Mouse (Mus musculus) myocyte (in vitro differentiated cells): Measurements from ENCODE around the gene Kalrn. TPM values are rescaled to one million over a fixed set of nuclear protein-coding genes. Genes with fewer than 3 reads are reported as not detected.

Source experiments
- H3K27me3 ChIP-seq: one replicate; pipeline ENCODE4 v1.6.1; 2011; ENCODE audit not compliant: control insufficient read depth, insufficient read depth, insufficient read length
- H3K36me3 ChIP-seq: one replicate; pipeline ENCODE4 v1.6.1; 2011; ENCODE audit not compliant: control insufficient read depth, insufficient read depth
- H3K4me2 ChIP-seq: one replicate; pipeline ENCODE4 v1.6.1; 2011; ENCODE audit warnings: low read depth, control low read depth
- H3K4me3 ChIP-seq: one replicate; pipeline ENCODE4 v1.5.1; 2011; ENCODE audit warnings: mild to moderate bottlenecking, control low read depth, moderate library complexity
- H3K79me2 ChIP-seq: one replicate; pipeline ENCODE4 v1.6.1; 2011; ENCODE audit not compliant: control insufficient read depth, insufficient read depth
- H3ac ChIP-seq: one replicate; pipeline ENCODE4 v1.6.1; 2011; ENCODE audit not compliant: control insufficient read depth, insufficient read length
- CEBPB ChIP-seq: IDR thresholded peaks from 2 replicates; pipeline ENCODE4 v1.6.1; 2011; ENCODE audit warnings: mild to moderate bottlenecking, moderate library complexity; ENCODE audit not compliant: poor library complexity, insufficient read depth, severe bottlenecking
- E2F4 ChIP-seq: IDR thresholded peaks from one replicate; pipeline ENCODE4 v1.6.1; 2011; ENCODE audit warnings: mild to moderate bottlenecking, control low read depth, moderate library complexity; ENCODE audit not compliant: insufficient read depth
- MAX ChIP-seq: IDR thresholded peaks from one replicate; pipeline ENCODE4 v1.6.1; 2011; ENCODE audit warnings: low read depth, mild to moderate bottlenecking, control low read depth
- MYOD1 ChIP-seq, 3 experiments: IDR thresholded peaks; one replicate each; pipeline ENCODE4 v1.6.1; 2011; ENCODE audit warnings: control low read depth in 2 of 3, low read depth in 2 of 3, mild to moderate bottlenecking in 2 of 3, moderate library complexity in 1 of 3; ENCODE audit not compliant: insufficient read length in 2 of 3, control insufficient read depth in 1 of 3
- MYOG ChIP-seq, 3 experiments: IDR thresholded peaks; one replicate each; pipeline ENCODE4 v1.6.1; 2011; ENCODE audit warnings: control low read depth in 2 of 3, low read depth in 2 of 3, mild to moderate bottlenecking in 2 of 3; ENCODE audit not compliant: insufficient read length in 2 of 3, control insufficient read depth in 1 of 3, insufficient read depth in 1 of 3
- POLR2A ChIP-seq: IDR thresholded peaks from one replicate; pipeline ENCODE4 v1.6.1; 2011; ENCODE audit warnings: low read depth, mild to moderate bottlenecking, control low read depth, moderate library complexity; ENCODE audit not compliant: insufficient read length
- POLR2AphosphoS2 ChIP-seq: IDR thresholded peaks from one replicate; pipeline ENCODE4 v1.6.1; 2011; ENCODE audit warnings: low read depth, control low read depth; ENCODE audit not compliant: insufficient read length
- REST ChIP-seq: IDR thresholded peaks from one replicate; pipeline ENCODE4 v1.6.1; 2011; ENCODE audit warnings: mild to moderate bottlenecking, control low read depth, moderate library complexity; ENCODE audit not compliant: insufficient read depth, insufficient read length
- SRF ChIP-seq: IDR thresholded peaks from one replicate; pipeline ENCODE4 v1.6.1; 2011; ENCODE audit warnings: low read depth; ENCODE audit not compliant: control insufficient read depth, insufficient read length
- TCF12 ChIP-seq: IDR thresholded peaks from one replicate; pipeline ENCODE4 v1.6.1; 2011; ENCODE audit warnings: mild to moderate bottlenecking, control low read depth; ENCODE audit not compliant: poor library complexity, insufficient read depth, severe bottlenecking
- TCF3 ChIP-seq: IDR thresholded peaks from one replicate; pipeline ENCODE4 v1.6.1; 2011; ENCODE audit warnings: low read depth, control low read depth; ENCODE audit not compliant: insufficient read length
- USF1 ChIP-seq: IDR thresholded peaks from one replicate; pipeline ENCODE4 v1.6.1; 2011; ENCODE audit warnings: low read depth, mild to moderate bottlenecking, control low read depth, moderate library complexity
- polyA plus RNA-seq: library from polyadenylated mRNA; unstranded; fragments of >200 nt; fragmentation: generic; extraction: Trizol; gene quantifications from one replicate; pipeline ENCODE4 v1.2.1, GENCODE M21; 2012; ENCODE audit warnings: missing spikeins

Kalrn gene
- polyA plus RNA-seq, 1 experiment, result 5.5 TPM

- no peaks in the 10 kb centered on the region for H3K36me3 ChIP-seq
- no peak overlapping the region for H3K4me3 ChIP-seq
- TF ChIP-seq MYOD1 (IDR thresholded peaks at IDR 0.05; ENCODE audit: control insufficient read depth in 1 of 3, insufficient read length in 2 of 3, low read depth in 2 of 3) (no peak), MYOG (IDR thresholded peaks at IDR 0.05; ENCODE audit: control insufficient read depth in 1 of 3, insufficient read depth in 1 of 3, insufficient read length in 2 of 3, low read depth in 2 of 3) (no peak), E2F4 (no peak), CEBPB (no peak), POLR2AphosphoS2 (no peak), USF1 (no peak), MAX (no peak)
Measured at GRCm38 (mm10) chr16:34473891-34474290, 99.4 kb downstream of the Kalrn start.

GRCm38 (mm10) chr16:34471441-34471840 is 101.9 kb downstream of the Kalrn start:
- TF ChIP-seq MYOG (IDR thresholded peaks at IDR 0.05; ENCODE audit: control insufficient read depth in 1 of 3, insufficient read depth in 1 of 3, insufficient read length in 2 of 3, low read depth in 2 of 3), result no peak
- TF ChIP-seq E2F4, result no peak
- no peak for TF ChIP-seq POLR2A
- no peak for TF ChIP-seq MAX
- no peak for TF ChIP-seq USF1
- no peak for TF ChIP-seq CEBPB
- no peak for TF ChIP-seq MYOD1 (IDR thresholded peaks at IDR 0.05; ENCODE audit: control insufficient read depth in 1 of 3, insufficient read length in 2 of 3, low read depth in 2 of 3)
- no peak for TF ChIP-seq POLR2AphosphoS2
- TF ChIP-seq REST, result no peak
- no peak for TF ChIP-seq TCF12
- no peak for TF ChIP-seq SRF
- TF ChIP-seq TCF3, result no peak
- H3K36me3 ChIP-seq, result no peaks in the 10 kb centered on the region
- no peak overlapping the region for H3ac ChIP-seq

More at GRCm38 (mm10) chr16:34473891-34474290, 99.4 kb downstream of the Kalrn start:
- H3K79me2 ChIP-seq, result no peaks in the 10 kb centered on the region
- H3K4me2 ChIP-seq, result no peak overlapping the region
- H3K27me3 ChIP-seq, result no peaks in the 10 kb centered on the region
- H3ac ChIP-seq, result no peak overlapping the region

GRCm38 (mm10) chr16:34470343-34470742 is 103.0 kb downstream of the Kalrn start:
- no peak overlapping the region for H3K4me3 ChIP-seq
- H3K4me2 ChIP-seq, result no peak overlapping the region
- H3K36me3 ChIP-seq, result no peaks in the 10 kb centered on the region
- no peak overlapping the region for H3ac ChIP-seq
- H3K79me2 ChIP-seq, result no peaks in the 10 kb centered on the region
- TF ChIP-seq MYOD1 (IDR thresholded peaks at IDR 0.05; ENCODE audit: control insufficient read depth in 1 of 3, insufficient read length in 2 of 3, low read depth in 2 of 3) (no peak), E2F4 (no peak), POLR2AphosphoS2 (no peak), USF1 (no peak), TCF3 (no peak), SRF (no peak), MAX (no peak), TCF12 (no peak), MYOG (IDR thresholded peaks at IDR 0.05; ENCODE audit: control insufficient read depth in 1 of 3, insufficient read depth in 1 of 3, insufficient read length in 2 of 3, low read depth in 2 of 3) (no peak), REST (no peak), CEBPB (no peak), POLR2A (no peak)
- no peaks in the 10 kb centered on the region for H3K27me3 ChIP-seq

More at GRCm38 (mm10) chr16:34471441-34471840, 101.9 kb downstream of the Kalrn start:
- no peak overlapping the region for H3K4me2 ChIP-seq
- H3K79me2 ChIP-seq, result no peaks in the 10 kb centered on the region
- no peak overlapping the region for H3K4me3 ChIP-seq
- H3K27me3 ChIP-seq, result no peaks in the 10 kb centered on the region

GRCm38 (mm10) chr16:34469277-34469868 is 104.0 kb downstream of the Kalrn start:
- H3K4me2 ChIP-seq, result no peak overlapping the region
- H3K36me3 ChIP-seq, result no peaks in the 10 kb centered on the region
- TF ChIP-seq MAX, result no peak
- TF ChIP-seq POLR2A, result no peak
- no peak for TF ChIP-seq TCF3
- no peak for TF ChIP-seq POLR2AphosphoS2
- TF ChIP-seq MYOG (IDR thresholded peaks at IDR 0.05; ENCODE audit: control insufficient read depth in 1 of 3, insufficient read depth in 1 of 3, insufficient read length in 2 of 3, low read depth in 2 of 3), result no peak
- TF ChIP-seq TCF12, result no peak
- no peak for TF ChIP-seq SRF
- no peak for TF ChIP-seq MYOD1 (IDR thresholded peaks at IDR 0.05; ENCODE audit: control insufficient read depth in 1 of 3, insufficient read length in 2 of 3, low read depth in 2 of 3)
- TF ChIP-seq REST, result no peak
- no peak for TF ChIP-seq CEBPB
- TF ChIP-seq USF1, result no peak
- TF ChIP-seq E2F4, result no peak
- H3K4me3 ChIP-seq, result no peak overlapping the region
- H3K79me2 ChIP-seq, result no peaks in the 10 kb centered on the region
- no peaks in the 10 kb centered on the region for H3K27me3 ChIP-seq
- no peak overlapping the region for H3ac ChIP-seq

- no peak overlapping the region for H3K4me2 ChIP-seq
Measured at GRCm38 (mm10) chr16:34466649-34467048, 106.7 kb downstream of the Kalrn start.

More at GRCm38 (mm10) chr16:34466649-34467048, 106.7 kb downstream of the Kalrn start:
- Histone ChIP-seq H3K79me2 (no peaks in the 10 kb centered on the region), H3K4me3 (no peak overlapping the region), H3ac (no peak overlapping the region), H3K36me3 (no peaks in the 10 kb centered on the region), H3K27me3 (no peaks in the 10 kb centered on the region)
- no peak for TF ChIP-seq MYOD1 (IDR thresholded peaks at IDR 0.05; ENCODE audit: control insufficient read depth in 1 of 3, insufficient read length in 2 of 3, low read depth in 2 of 3)
- TF ChIP-seq CEBPB, result no peak
- TF ChIP-seq MAX, result no peak
- TF ChIP-seq USF1, result no peak
- no peak for TF ChIP-seq E2F4
- no peak for TF ChIP-seq SRF
- no peak for TF ChIP-seq POLR2AphosphoS2
- TF ChIP-seq REST, result no peak
- TF ChIP-seq MYOG (IDR thresholded peaks at IDR 0.05; ENCODE audit: control insufficient read depth in 1 of 3, insufficient read depth in 1 of 3, insufficient read length in 2 of 3, low read depth in 2 of 3), result no peak
- TF ChIP-seq POLR2A, result no peak
- TF ChIP-seq TCF12, result no peak
- TF ChIP-seq TCF3, result no peak
